Mouse (Mus musculus): ENCODE measurements around the gene Hoxa7.

The Hoxa7 gene

GRCm38 (mm10) chr6:52213119-52213986 is 8.3 kb downstream of the Hoxa7 start, which contains the start of the genes Hoxa3 and Gm28308:
TSS of gene Hoxa3 (minus strand) at chr6:52213336.
TSS of gene Gm28308 (minus strand) at chr6:52213339.
- DNase-seq (ENCODE audit: low read depth, low spot score) = peak; percentile 82

- no peak for DNase-seq (ENCODE audit: low read depth, low spot score)
Observed at GRCm38 (mm10) chr6:52212556-52213118, 9.0 kb downstream of the Hoxa7 start.

- DNase-seq (ENCODE audit: low read depth, low spot score) = no peak
Observed at GRCm38 (mm10) chr6:52211961-52212360, 9.7 kb downstream of the Hoxa7 start.

GRCm38 (mm10) chr6:52211170-52211935 is 10.3 kb downstream of the Hoxa7 start:
- peak; percentile 77 for DNase-seq (ENCODE audit: low read depth, low spot score)

GRCm38 (mm10) chr6:52209685-52210046 is 12.0 kb downstream of the Hoxa7 start:
- no peak for DNase-seq (ENCODE audit: low read depth, low spot score)

GRCm38 (mm10) chr6:52208868-52209684 is 12.6 kb downstream of the Hoxa7 start:
- DNase-seq (ENCODE audit: low read depth, low spot score) = no peak

GRCm38 (mm10) chr6:52208072-52208867 is 13.4 kb downstream of the Hoxa7 start, which contains the start of gene Hoxa6:
TSS of gene Hoxa6 (minus strand) at chr6:52208722.
- no peak for DNase-seq (ENCODE audit: low read depth, low spot score)

- no peak for DNase-seq (ENCODE audit: low read depth, low spot score)
Observed at GRCm38 (mm10) chr6:52207684-52207976, 14.0 kb downstream of the Hoxa7 start.

- no peak for DNase-seq (ENCODE audit: low read depth, low spot score)
Observed at GRCm38 (mm10) chr6:52206882-52207683, 14.6 kb downstream of the Hoxa7 start.

- DNase-seq (ENCODE audit: low read depth, low spot score) = no peak
Observed at GRCm38 (mm10) chr6:52205638-52206621, 15.7 kb downstream of the Hoxa7 start.

GRCm38 (mm10) chr6:52205221-52205620 is 16.4 kb downstream of the Hoxa7 start:
- no peak for DNase-seq (ENCODE audit: low read depth, low spot score)

GRCm38 (mm10) chr6:52204050-52204752 is 17.5 kb downstream of the Hoxa7 start, which contains the start of gene Hoxa5:
TSS of gene Hoxa5 (minus strand) at chr6:52204587.
- DNase-seq (ENCODE audit: low read depth, low spot score) = peak; percentile 84

- DNase-seq (ENCODE audit: low read depth, low spot score) = no peak
Observed at GRCm38 (mm10) chr6:52203371-52204049, 18.1 kb downstream of the Hoxa7 start.

- no peak for DNase-seq (ENCODE audit: low read depth, low spot score)
Observed at GRCm38 (mm10) chr6:52203121-52203370, 18.6 kb downstream of the Hoxa7 start.

GRCm38 (mm10) chr6:52202362-52203120 is 19.1 kb downstream of the Hoxa7 start:
- DNase-seq (ENCODE audit: low read depth, low spot score) = no peak

- no peak for DNase-seq (ENCODE audit: low read depth, low spot score)
Observed at GRCm38 (mm10) chr6:52201269-52201668, 20.4 kb downstream of the Hoxa7 start.

- no peak for DNase-seq (ENCODE audit: low read depth, low spot score)
Observed at GRCm38 (mm10) chr6:52200751-52201250, 20.9 kb downstream of the Hoxa7 start.
